Mouse (Mus musculus): ENCODE measurements at regions not wholly inside any gene's neighbourhood (a gene's known extent, or its start where the extent isn't known, plus 50 kb on each side); places are given as distances from the start of the nearest gene placed in this dataset.

DNA sequence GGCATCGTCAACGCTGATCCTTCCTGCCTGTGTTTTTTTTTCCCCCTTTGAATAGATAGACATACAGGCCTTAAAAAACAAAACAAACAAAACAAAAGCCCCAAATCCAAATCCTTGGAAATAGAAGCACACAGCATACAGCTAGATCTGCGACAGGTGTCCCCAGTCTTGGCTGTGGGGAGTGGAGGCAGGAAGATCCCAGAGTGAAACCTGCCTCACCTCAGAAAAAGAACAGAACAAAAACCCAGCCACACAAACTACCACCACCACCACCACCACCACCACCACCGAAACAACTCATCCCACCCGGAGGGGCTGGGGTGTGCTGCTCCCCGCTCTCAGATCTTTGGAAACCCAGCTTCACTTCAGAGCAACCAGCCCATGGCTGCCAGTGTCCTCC is 64.0 kb downstream of the Syf2 start:
- TF ChIP-seq HCFC1 (IDR thresholded peaks at IDR 0.05; ENCODE audit: borderline replicate concordance, insufficient read depth, low read length) (no peak), MAFK (IDR thresholded peaks at IDR 0.05; ENCODE audit: insufficient read depth, low read depth, low read length) (no peak), CHD2 (IDR thresholded peaks at IDR 0.05; ENCODE audit: low read depth, low read length) (no peak), ZNF384 (IDR thresholded peaks at IDR 0.05; ENCODE audit: low read depth, low read length) (no peak), ZC3H11A (IDR thresholded peaks at IDR 0.05; ENCODE audit: borderline replicate concordance, low read depth, low read length) (no peak)

Data from ES-E14 (cell line).